Mouse (Mus musculus) left cerebral cortex, adult 11 months (tissue): Measurements from ENCODE around the gene Ltb4r1.
A peak's percentile ranks its signal among the peaks of the same experiment; 100 is the strongest.

Experiments
- DNase-seq: peaks from one replicate; pipeline ENCODE4 v3.0.0; 2022; ENCODE audit warnings: low spot score

Gene Ltb4r1

DNA sequence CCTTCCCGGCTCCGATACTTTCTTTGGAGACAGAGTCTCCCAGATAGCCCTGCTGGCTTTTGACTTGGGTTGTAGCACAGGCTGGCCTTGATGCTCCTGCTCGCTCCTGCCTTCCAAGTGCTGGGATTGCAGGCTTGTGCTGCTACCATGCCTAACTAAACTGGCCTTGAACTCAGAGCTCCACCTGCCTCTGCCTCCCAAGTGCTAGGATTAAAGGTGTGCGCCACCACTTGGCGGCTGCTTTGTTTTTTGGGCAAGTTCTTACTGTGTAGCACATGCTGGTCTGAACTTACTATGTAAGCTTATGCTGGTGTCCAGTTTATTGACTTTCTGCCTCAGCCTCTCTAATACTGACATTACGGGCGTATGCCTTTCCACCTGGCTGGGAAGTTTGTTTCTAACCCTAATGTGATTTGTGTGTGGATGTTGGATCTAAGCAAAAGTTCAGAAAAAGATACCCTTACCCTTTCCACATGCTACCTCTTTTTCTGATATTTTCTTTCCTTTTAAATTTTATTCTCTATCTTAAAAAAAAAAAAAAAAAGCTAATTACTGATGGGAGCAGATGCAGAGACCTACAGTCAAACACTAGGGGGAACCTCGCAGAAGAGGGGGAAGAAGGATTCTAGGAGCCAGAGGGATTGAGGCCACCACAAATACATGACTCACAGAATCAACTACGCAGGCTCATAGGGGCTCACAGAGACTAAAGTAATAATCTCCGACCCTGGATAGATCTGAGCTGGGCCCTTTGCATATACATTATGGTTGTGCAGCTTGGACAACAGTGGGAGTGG lies 18.5 kb upstream of the Ltb4r1 start:
- DNase-seq, result no peak

DNA sequence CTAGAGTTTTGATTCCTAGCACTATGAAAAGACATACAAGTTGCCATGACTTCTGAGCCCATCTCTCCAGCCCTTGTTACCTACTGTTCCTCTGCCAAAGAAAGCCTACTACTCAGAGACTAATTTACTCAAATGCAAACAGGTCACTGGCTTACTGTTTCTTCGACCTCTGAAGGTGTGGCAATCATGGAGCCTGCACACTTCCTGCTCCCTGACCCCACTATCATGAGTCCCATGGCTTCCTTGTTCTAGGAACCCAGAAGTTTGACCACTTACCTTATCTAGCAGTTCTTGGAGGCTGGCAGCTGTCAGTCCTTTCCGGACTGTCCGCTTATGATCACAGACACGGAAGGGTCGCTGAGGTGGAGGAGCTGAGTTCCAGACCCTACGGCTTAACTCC lies 8.2 kb upstream of the Ltb4r1 start:
- no peak for DNase-seq

DNA sequence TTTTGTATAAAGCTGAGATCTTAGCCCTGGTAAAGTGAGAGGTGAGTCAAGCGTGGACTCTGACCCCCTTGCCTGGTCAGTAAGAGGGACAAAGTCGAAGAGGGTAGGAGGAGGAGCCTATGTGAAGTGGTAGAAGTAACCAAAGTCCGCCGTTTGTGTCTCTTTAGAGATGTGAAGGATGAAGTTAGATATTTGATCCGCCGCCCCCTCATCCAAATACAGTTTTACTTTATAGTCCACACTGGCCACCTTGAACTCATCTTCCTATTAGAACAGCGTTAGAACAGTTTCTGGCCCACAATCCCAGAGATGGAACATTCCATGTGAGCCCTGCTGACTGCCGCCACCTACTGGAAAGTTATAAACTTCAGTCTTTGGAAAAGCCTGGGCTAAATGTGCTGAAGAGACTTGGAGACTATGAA lies 7.4 kb upstream of the Ltb4r1 start, which contains the start of gene Cideb:
TSS of gene Cideb (minus strand) at position 96 of the 422 bp plus-strand sequence.
- DNase-seq, result no peak

DNA sequence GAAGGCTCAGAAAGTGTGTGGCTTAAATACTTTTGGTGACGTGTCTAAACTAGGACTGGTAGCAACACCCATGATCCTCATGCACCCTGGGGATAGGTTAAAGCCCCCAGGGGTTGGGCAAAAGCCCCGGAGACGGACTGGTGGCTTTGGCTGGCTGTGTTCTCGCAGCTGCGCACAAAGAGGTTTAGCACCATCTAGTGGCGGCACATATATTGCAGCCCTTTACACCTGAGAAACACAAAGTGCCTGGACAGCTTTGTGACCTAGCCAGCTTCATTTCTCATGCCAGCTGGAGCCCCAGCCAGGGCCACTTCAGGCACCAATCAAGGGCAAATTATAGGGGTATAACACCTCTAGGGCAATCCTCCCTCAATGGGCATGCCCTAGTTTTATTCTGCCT lies 5.6 kb upstream of the Ltb4r1 start:
- DNase-seq, result peak; percentile 66

DNA sequence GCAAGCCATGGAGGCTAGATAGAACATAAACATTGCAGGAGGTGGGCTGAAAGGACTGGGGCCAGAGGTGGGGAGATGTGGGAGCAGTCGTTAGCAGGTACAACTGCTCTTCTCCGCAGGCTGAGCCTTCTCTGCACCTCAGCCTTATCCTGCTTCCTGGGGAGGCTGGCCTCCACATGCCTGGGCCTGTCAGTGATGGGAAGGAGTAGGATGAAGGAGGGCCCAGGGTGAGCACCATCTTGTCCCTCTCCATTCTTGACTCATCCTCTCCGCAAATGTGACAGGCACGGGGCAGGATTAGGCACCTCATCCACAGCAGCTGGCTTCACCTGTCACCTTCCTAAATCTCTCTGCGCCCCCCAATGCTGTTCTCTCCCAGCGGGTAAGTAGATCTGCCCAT lies 4.6 kb upstream of the Ltb4r1 start, which contains the start of gene Ltb4r2:
TSS of gene Ltb4r2 (plus strand) at position 266 of the 400 bp plus-strand sequence.
- no peak for DNase-seq

DNA sequence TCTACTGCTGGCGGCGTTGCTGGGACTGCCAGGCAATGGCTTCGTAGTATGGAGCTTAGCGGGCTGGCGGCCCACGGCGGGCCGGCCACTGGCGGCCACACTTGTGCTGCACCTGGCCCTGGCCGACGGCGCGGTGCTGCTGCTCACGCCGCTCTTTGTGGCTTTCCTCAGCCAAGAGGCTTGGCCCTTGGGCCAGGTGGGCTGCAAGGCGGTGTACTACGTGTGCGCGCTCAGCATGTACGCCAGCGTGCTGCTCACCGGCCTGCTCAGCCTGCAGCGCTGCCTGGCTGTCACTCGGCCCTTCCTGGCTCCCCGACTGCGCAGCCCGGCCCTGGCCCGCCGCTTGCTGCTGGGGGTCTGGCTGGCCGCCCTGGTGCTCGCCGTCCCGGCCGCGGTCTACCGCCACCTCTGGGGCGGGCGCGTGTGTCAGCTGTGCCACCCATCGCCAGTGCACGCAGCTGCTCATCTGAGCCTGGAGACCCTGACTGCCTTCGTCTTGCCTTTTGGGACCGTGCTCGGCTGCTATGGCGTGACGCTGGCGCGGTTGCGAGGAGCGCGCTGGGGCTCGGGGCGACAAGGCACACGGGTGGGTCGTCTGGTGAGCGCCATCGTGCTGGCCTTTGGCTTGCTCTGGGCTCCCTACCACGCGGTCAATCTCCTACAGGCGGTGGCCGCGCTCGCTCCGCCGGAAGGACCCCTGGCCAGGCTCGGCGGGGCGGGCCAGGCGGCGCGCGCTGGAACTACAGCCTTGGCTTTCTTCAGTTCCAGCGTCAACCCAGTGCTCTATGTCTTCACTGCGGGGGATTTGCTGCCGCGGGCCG lies 3.6 kb upstream of the Ltb4r1 start:
- no peak for DNase-seq

DNA sequence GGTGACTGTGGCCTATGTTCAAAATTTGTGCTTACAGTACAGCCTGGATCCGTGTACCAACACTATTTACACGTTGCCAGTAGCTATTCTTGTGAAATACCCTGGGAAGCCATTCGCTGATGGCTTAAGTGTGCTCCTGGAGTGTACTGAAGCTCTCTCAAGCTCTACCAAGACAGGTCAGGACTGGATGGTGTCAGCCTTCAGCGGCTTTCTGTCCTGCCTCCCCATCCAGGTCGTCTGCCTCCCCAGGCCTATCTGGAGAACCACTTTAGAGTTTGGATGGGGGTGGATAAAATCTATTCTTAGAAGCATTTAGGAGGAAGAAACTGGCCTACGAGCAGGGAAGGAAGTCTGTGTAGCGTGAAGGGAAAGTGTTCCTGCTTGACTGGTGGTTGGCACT lies 2.6 kb upstream of the Ltb4r1 start:
- no peak for DNase-seq

DNA sequence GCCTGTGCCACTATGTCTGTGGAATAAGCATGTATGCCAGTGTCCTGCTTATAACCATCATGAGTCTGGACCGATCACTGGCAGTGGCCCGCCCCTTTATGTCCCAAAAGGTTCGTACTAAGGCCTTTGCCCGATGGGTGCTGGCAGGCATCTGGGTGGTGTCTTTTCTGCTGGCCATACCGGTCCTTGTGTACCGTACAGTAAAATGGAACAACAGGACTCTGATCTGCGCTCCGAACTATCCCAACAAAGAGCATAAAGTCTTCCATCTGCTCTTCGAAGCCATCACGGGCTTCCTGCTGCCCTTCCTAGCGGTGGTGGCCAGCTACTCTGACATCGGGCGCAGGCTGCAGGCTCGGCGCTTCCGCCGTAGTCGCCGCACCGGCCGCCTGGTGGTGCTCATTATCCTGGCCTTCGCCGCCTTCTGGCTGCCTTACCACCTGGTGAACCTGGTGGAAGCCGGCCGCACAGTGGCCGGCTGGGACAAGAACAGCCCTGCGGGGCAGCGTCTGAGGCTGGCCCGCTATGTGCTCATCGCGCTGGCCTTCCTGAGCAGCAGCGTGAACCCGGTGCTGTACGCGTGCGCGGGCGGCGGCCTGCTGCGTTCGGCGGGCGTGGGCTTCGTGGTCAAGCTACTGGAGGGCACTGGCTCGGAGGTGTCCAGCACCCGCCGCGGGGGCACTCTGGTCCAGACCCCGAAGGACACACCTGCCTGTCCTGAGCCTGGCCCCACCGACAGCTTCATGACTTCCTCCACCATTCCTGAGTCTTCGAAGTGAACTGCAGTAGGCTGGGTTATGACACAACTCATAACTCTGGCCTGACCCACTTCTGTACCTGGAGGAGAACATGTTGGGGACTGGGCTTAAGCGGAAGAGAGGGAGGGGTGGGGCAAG lies 2.0 kb downstream of the Ltb4r1 start:
- no peak for DNase-seq

DNA sequence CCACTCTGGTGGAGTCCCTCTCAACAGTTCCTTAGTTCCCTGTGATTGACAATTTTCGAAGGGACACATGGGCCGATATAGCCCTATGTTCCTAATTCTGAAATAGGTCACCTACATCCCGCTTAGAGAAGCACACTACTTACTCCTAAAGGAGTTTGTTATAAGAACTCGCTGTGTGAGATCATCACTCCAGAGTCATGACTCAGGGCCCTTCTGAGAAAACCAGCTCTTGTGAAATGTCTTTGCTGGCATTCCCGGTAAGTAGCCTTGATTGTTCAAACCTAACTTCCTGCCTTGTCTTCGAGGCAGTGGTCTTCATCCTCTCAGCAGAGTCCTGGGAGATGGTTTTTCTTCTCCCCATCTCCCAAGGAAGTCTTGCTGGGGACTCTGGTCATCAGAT lies 2.8 kb downstream of the Ltb4r1 start:
- DNase-seq, result no peak

DNA sequence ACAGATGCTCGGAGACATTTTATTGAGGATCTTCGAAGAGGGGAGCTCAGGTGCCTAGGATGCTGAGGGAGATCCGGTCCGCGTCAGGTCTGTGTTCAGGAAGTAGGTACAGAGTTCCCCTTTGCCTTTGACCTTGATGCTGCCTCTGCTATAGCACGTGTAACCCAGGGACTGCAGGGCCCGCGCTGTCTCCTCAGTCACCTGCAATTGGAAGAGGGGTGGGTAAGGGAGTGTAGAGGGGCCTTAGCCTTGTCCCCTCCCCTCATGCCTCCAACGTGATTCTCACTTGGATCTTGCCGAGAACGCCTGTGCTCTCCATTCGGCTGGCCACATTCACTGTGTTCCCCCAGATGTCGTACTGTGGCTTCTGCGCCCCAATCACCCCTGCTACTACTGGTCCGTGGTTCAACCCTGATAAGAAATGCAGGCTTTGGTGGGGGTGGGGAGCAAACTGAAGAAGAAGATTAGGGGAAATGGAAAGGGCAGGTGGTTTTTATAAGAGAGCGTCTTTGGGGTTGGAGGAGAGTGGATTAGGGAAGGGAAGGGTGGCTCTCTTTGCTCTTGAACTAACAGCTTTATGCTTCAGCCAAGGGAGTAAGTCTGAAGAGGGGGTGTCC lies 3.4 kb downstream of the Ltb4r1 start:
- no peak for DNase-seq

DNA sequence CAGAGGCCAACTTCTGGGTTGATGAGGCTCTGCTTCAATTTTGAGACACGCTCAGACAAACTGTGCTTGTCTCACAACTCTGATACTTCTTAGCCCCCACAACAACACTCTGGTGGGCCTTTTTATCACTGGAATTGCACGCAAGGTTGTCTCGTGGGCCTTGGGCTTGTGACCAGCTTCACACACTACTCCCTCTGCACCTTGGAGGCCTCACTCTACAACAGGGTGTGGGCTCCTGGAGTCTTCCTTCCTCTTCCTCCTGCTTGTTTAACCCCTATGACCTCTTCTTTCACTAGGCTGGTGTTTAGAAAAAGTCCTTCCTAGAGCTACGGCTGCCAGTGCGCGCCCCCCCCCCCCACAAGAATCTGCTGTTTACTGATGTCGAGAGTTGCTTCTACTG lies 10.9 kb downstream of the Ltb4r1 start:
- DNase-seq, result no peak

DNA sequence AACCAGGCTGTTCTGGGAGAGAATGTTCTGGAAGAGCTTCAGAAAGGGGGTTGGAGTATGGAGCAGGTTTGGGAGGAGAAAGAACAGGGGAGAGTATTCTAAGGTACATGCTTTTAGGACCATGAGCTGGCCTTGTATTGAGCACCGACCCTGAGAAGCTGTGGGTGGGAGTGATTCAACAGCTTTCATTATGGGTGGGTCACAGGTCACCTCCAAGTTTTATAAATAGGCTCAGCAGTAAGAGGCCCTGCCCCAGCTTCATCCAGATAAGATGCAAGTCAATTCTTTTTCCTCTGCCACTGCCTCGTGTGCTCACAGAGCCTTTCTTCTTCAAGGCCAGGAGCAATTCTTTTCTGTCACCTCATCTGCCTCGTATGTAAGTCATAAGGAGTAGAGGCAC lies 11.4 kb downstream of the Ltb4r1 start:
- DNase-seq, result no peak

DNA sequence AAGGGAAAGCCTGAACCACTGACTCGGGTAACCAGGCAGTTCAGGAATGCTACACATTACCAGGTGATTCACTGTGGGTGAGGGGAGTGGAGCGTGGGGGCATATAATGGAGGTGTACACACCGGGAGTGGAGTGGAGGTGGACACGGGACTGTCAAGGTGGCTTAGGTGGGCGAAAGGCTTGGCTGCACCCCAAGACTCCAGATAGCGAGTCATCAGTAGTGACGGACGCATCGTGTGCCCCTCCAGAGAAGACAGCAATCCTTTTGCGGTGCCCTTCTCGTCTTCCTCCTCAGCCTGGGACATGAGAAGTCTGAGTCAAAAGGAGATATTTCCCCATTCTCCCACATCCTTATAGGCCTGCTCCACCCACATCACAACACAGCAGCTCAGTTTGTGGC lies 12.0 kb downstream of the Ltb4r1 start:
- DNase-seq, result no peak

DNA sequence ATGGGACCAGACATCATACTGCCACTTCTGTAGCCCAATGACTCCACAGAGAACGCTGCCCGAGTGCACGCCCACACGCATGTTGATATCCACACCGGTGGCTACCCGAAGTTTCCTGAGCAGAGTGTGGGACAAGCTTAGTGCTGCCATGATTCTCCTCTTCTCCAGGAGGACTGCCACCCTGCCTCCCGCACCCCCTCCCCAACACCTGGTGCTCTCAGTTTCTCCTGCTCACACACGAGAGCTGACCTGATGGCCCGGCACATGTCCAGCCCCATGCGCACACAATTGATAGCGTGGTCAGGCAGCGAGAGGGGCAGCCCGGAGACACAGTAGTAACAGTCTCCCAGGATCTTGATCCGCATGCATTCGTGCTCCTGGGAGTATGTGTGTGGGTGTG lies 12.9 kb downstream of the Ltb4r1 start:
- DNase-seq, result no peak

DNA sequence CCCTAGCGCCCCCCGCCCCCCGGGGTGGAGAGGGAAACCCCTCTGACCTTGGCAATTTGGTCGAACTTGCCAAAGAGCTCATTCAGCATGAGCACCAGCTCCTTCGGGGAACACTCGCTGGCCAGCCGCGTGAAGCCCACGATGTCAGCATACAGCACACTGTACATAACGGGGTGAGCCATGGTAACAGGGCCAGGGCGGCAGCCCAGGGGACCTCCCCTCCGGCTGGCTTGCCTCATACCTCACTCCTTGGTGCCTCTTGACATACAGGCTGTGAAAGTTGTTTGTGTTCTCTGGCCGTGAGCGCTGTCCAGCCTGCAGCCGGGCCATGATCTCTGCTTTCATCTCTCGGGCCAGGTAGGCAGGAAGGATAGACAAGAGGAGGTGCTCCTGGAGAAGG lies 13.9 kb downstream of the Ltb4r1 start:
- DNase-seq, result no peak

DNA sequence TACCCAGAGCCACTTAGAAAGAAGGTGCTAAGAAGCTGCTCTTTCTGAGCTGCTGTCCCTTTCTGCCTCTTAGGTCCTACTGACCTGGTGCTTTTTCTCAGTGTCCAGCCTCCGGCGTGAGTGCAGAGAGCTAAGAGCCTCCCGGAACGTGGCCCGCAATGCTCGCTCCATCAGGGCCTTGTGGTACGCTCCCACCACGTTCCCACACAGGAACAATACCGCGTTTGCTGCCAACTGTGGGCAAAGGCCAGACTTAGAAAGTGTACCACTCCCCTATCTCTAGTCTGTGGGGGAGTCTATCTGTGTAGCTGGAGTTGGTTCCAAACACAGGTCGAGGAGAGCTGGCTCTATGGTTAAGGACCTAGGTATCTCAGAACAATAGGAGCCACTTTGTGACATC lies 15.0 kb downstream of the Ltb4r1 start:
- no peak for DNase-seq

DNA sequence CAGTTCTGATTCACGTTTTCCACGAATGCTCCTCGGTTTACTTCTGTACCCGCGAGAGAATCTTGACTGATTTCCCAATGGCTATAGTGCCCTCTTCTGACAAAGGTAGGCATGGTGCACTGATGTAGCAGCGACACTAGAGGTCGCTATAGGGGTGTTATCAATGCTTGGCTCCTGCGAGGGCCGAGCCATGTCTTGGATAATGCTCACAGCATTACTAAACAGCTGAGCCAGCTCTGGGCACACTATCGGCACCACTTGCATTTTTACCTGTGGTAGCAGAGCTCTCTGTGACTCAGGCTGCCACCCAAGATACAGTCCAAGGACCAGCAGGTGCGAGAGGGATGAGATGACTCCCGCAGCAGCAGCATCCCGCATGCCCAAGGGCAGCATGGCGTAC lies 15.5 kb downstream of the Ltb4r1 start:
- no peak for DNase-seq

DNA sequence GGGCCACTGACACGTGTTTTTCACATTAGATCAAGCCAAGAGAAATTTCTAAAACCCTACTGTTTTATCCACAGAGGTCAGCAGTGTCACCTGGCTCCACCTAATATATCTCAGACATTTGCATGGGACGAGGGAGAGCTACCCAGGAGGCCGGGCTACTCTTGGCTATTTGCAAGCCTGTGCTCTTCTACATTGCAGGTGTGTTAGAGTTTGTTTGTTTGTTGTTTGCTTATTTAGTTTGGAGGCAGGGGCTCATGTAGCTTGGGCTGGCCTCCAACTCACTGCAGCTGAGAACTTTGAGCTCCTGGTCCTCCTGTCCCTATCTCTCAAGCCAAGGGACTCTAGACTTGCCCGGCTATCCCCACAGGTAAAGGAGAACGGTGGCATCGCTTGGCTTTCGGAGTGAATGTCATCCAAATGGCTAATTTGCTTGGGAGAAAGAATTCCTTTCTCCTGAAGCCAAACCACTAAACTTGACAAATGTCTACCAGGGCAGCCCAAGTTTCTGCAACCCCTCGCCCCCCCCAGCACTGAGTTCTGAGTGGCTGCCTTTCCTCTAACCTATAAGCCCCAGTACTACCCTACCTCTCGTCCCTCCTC lies 16.7 kb downstream of the Ltb4r1 start:
- DNase-seq, result no peak

DNA sequence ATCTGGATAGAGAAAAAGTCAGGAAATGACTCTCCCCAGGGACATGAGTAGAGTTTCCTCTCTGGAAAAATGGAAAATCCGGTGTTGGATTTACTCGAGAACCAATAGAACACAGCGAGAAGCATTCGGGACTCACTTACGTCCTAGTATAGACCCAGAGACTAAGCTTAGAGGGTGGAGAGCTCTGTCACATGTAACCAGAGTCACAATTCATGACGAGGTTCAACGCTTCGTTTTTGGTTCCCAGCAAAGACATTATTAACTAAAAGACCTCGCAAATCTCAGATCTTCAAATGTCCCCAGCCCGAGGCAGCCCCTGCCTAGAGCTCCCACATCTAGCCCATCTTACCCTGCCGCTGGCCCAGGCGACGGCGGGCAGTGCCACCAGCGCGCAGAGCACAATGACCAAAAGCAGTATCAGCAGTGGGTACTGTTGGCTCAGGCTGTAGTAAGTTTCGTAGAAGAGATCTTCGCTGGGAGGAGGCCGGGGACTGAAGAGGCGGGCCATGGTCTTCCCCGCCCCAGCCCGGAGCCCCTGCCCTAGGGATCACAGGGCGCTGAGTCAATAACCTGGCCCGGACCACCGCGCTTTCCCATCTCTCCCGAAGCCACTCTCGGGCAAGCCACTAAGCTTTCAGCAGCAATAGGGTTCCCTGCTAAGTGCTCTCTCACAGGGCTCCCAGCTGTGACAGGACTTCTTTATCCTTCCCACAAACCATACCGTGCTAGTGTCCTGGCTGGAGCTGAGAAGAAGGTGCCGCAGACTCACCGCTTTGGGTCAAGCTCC lies 17.6 kb downstream of the Ltb4r1 start:
- no peak for DNase-seq

DNA sequence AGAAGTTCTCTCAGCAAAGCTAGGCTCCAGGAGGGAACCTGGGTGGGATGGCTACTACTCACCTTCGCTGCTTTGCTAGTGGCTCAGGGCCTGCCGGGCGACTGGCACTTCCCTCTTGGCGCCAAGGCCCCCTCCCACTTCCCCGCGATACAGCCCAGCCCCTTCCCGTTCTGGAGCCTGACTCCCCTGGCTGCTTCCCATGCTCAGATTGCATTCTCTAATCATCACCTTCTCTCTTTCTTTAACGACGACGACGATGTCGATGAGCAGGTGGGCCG lies 18.1 kb downstream of the Ltb4r1 start, which contains the start of gene Adcy4:
TSS of gene Adcy4 (minus strand) at position 138 of the 278 bp plus-strand sequence.
- DNase-seq, result no peak

DNA sequence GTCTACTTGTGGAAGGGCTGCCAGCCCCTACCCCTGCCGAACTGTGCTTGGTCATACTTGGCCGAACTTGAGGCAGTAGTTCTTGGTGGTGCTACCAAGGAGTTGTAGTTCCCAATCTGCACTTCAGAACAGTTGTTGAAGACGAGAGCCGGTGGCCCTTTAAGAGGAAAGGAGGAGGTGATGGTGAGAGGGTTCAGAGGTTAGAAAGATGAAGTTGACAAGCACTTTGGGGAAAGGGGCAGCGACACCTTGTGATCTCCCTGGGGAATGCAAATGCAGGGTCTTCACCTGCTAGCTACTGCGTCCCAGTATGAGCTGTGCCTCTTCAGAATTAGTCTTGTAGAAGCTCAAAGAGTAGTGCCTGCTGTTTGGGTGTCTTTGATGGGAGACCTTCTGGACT lies 19.4 kb downstream of the Ltb4r1 start:
- no peak for DNase-seq
